Mouse (Mus musculus) heart, postnatal 0 days (tissue): ENCODE measurements around the gene Snrpa1. TPM values are rescaled to one million over a fixed set of nuclear protein-coding genes. Genes with fewer than 3 reads are reported as not detected.

Source experiments
- ATAC-seq: fragments of 200-750 bp; cut with Nextera tagmentation; 2 replicates; pipeline ENCODE4 v1.8.0; 2017; ENCODE audit warnings: low read depth, moderate number of reproducible peaks, moderate library complexity; ENCODE audit not compliant: insufficient read depth
- DNase-seq: peaks from one replicate; pipeline ENCODE4 v3.0.0-alpha.2; 2016; ENCODE audit warnings: low spot score
- H3K27ac ChIP-seq: fragments of 300-500 bp; sonication (generic); 2 replicates; pipeline ENCODE4 v1.5.1; 2014; ENCODE audit warnings: low read depth, mild to moderate bottlenecking
- H3K27me3 ChIP-seq: fragments of 300-500 bp; sonication (generic); 2 replicates; pipeline ENCODE4 v1.6.1; 2014; ENCODE audit warnings: low read length, mixed read lengths; ENCODE audit not compliant: control insufficient read depth, insufficient read depth
- H3K36me3 ChIP-seq: fragments of 300-500 bp; sonication (generic); replicated peaks from 2 replicates; pipeline ENCODE4 v1.6.1; 2014; ENCODE audit warnings: low read length, mixed read lengths; ENCODE audit not compliant: control insufficient read depth, insufficient read depth
- H3K4me1 ChIP-seq: fragments of 300-500 bp; sonication (generic); 2 replicates; pipeline ENCODE4 v1.6.1; 2014; ENCODE audit warnings: antibody characterized with exemption; ENCODE audit not compliant: control insufficient read depth, insufficient read depth
- H3K4me2 ChIP-seq: fragments of 300-500 bp; sonication (generic); 2 replicates; pipeline ENCODE4 v1.6.1; 2014; ENCODE audit warnings: low read depth, mild to moderate bottlenecking, low read length, moderate library complexity
- H3K4me3 ChIP-seq: fragments of 300-500 bp; sonication (generic); 2 replicates; pipeline ENCODE4 v1.5.1; 2014; ENCODE audit warnings: low read depth, low read length
- H3K9ac ChIP-seq: fragments of 300-500 bp; sonication (generic); replicated peaks from 2 replicates; pipeline ENCODE4 v1.6.1; 2014; ENCODE audit warnings: low read depth, low read length, mixed read lengths
- H3K9me3 ChIP-seq: fragments of 300-500 bp; sonication (generic); replicated peaks from 2 replicates; pipeline ENCODE4 v1.6.1; 2016; ENCODE audit warnings: low read length; ENCODE audit not compliant: control insufficient read depth
- CTCF ChIP-seq: IDR thresholded peaks from 2 replicates; pipeline ENCODE4 v1.5.1; 2016; ENCODE audit warnings: antibody characterized with exemption, control low read depth, low read depth
- EP300 ChIP-seq: IDR thresholded peaks from 2 replicates; pipeline ENCODE4 v1.6.1; 2016; ENCODE audit warnings: antibody characterized with exemption, low read depth
- WGBS: fragments of 180-500 bp; shearing (Covaris S2); extraction: QIAGEN DNeasy Blood & Tissue Kit; methylation state at CpG from one replicate; pipeline ENCODE4 v1.1.7; 2014; 5-methylcytosine and 5-hydroxymethylcytosine counted together
- polyA plus RNA-seq: library from polyadenylated mRNA; unstranded; fragments of >200 nt; fragmentation: Nextera tagmentation; extraction: Ambion mirVana; gene quantifications from 2 replicates; pipeline ENCODE4 v1.2.1, GENCODE M21; 2015
- total RNA-seq: library from RNA; depleted of rRNA; stranded (reverse); fragments of >200 nt; gene quantifications from 2 replicates; pipeline ENCODE4 v1.2.3, GENCODE M21; 2014; ENCODE audit warnings: low replicate concordance

Gene Snrpa1
- total and polyA plus RNA-seq, 2 experiments from 2014 or later: 30.8 to 58.9 TPM

GRCm38 (mm10) chr7:66094141-66094540 lies 35.3 kb downstream of the Snrpa1 start:
- Histone ChIP-seq H3K27me3 (no peaks in the 10 kb centered on the region), H3K9ac (no peak overlapping the region), H3K36me3 (peaks cover 18% of the 10 kb centered on the region), H3K9me3 (no peaks in the 10 kb centered on the region), H3K4me3 (no peak overlapping the region), H3K27ac (no peak overlapping the region), H3K4me1 (no peaks in the 10 kb centered on the region), H3K4me2 (no peak overlapping the region)
- WGBS: 56% methylated on average over 5 of the region's 5 CpGs
- ATAC-seq (no peak), DNase-seq (no peak)
- TF ChIP-seq EP300 (no peak), CTCF (no peak)

- Histone ChIP-seq H3K27me3 (no peaks in the 10 kb centered on the region), H3K4me1 (no peaks in the 10 kb centered on the region), H3K9me3 (no peaks in the 10 kb centered on the region), H3K36me3 (no peaks in the 10 kb centered on the region), H3K9ac (no peak overlapping the region), H3K4me3 (no peak overlapping the region), H3K4me2 (no peak overlapping the region), H3K27ac (no peak overlapping the region)
- ATAC-seq: no peak
- TF ChIP-seq EP300 (no peak), CTCF (no peak)
- 76% methylated on average over 7 of the region's 7 CpGs for WGBS
- DNase-seq: no peak
These were observed 40.0 kb downstream of the Snrpa1 start for GRCm38 (mm10) chr7:66098803-66099202.

GRCm38 (mm10) chr7:66101866-66102265 lies 43.1 kb downstream of the Snrpa1 start:
- H3K4me3 ChIP-seq: no peak overlapping the region
- DNase-seq (peak; percentile 51), ATAC-seq (no peak)
- peak; percentile 70 for TF ChIP-seq CTCF
- no peak for TF ChIP-seq EP300
- H3K36me3 ChIP-seq: no peaks in the 10 kb centered on the region
- no peak overlapping the region for H3K9ac ChIP-seq
- 0 out of 2 replicates have a peak, but pooled peaks cover 1% of the 10 kb centered on the region for H3K4me1 ChIP-seq
- 3% methylated on average over 4 of the region's 4 CpGs for WGBS
- H3K27me3 ChIP-seq: no peaks in the 10 kb centered on the region
- no peaks in the 10 kb centered on the region for H3K9me3 ChIP-seq
- H3K4me2 ChIP-seq: no peak overlapping the region
- H3K27ac ChIP-seq: no peak overlapping the region

GRCm38 (mm10) chr7:66104531-66104930 lies 45.7 kb downstream of the Snrpa1 start:
- H3K9ac ChIP-seq: no peak overlapping the region
- 89% methylated on average over 5 of the region's 5 CpGs for WGBS
- ATAC-seq (no peak), DNase-seq (no peak)
- H3K36me3 ChIP-seq: no peaks in the 10 kb centered on the region
- 0 out of 2 replicates have a peak, but pooled peaks cover 4% of the 10 kb centered on the region for H3K4me1 ChIP-seq
- H3K4me3 ChIP-seq: no peak overlapping the region
- no peaks in the 10 kb centered on the region for H3K27me3 ChIP-seq
- H3K9me3 ChIP-seq: no peaks in the 10 kb centered on the region
- no peak overlapping the region for H3K4me2 ChIP-seq
- H3K27ac ChIP-seq: no peak overlapping the region
- no peak for TF ChIP-seq CTCF
- no peak for TF ChIP-seq EP300

- DNase-seq (no peak), ATAC-seq (no peak)
- no peak overlapping the region for H3K27ac ChIP-seq
- no peak overlapping the region for H3K4me3 ChIP-seq
- no peaks in the 10 kb centered on the region for H3K27me3 ChIP-seq
- WGBS: 36% methylated on average over 4 of the region's 4 CpGs
- H3K9ac ChIP-seq: no peak overlapping the region
- H3K4me2 ChIP-seq: no peak overlapping the region
- TF ChIP-seq EP300 (no peak), CTCF (no peak)
- no peaks in the 10 kb centered on the region for H3K36me3 ChIP-seq
- H3K4me1 ChIP-seq: peaks cover 4% of the 10 kb centered on the region
- H3K9me3 ChIP-seq: no peaks in the 10 kb centered on the region
These were observed 47.0 kb downstream of the Snrpa1 start for GRCm38 (mm10) chr7:66105771-66106170.

GRCm38 (mm10) chr7:66106581-66107056 lies 47.8 kb downstream of the Snrpa1 start:
- no peak for DNase-seq
- 49% methylated on average over 7 of the region's 7 CpGs for WGBS
- Histone ChIP-seq H3K27ac (peak overlapping the region; percentile 31; the same call in 1 of the 2 replicates), H3K9me3 (no peaks in the 10 kb centered on the region), H3K9ac (no peak overlapping the region), H3K4me1 (peaks cover 10% of the 10 kb centered on the region), H3K27me3 (no peaks in the 10 kb centered on the region), H3K4me3 (no peak overlapping the region), H3K4me2 (no peak overlapping the region), H3K36me3 (no peaks in the 10 kb centered on the region)
- ATAC-seq: no peak
- TF ChIP-seq CTCF: no peak
- TF ChIP-seq EP300: no peak
